Mouse (Mus musculus): Measurements from ENCODE around the gene Insc. TPM values are rescaled to one million over a fixed set of nuclear protein-coding genes. Genes with fewer than 3 reads are reported as not detected.

The Insc gene
- polyA plus RNA-seq, 1 experiment, result 0.05 TPM

GRCm38 (mm10) chr7:114873315-114874012 lies 130.0 kb downstream of the Insc start:
- no peak for TF ChIP-seq TAL1 (IDR thresholded peaks at IDR 0.05; ENCODE audit: low read length)
- no peak for TF ChIP-seq GATA1 (IDR thresholded peaks at IDR 0.05; ENCODE audit: low read length)
- H3K9me3 ChIP-seq (ENCODE audit: control insufficient read depth, low read length), result no peaks in the 10 kb centered on the region
- no peaks in the 10 kb centered on the region for H3K4me1 ChIP-seq (ENCODE audit: control insufficient read depth)
- no peaks in the 10 kb centered on the region for H3K36me3 ChIP-seq (ENCODE audit: control insufficient read depth)
- H3K4me3 ChIP-seq (replicated peaks), result no peak overlapping the region
- H3K27me3 ChIP-seq (ENCODE audit: control insufficient read depth), result no peaks in the 10 kb centered on the region

GRCm38 (mm10) chr7:114874032-114874441 lies 130.5 kb downstream of the Insc start:
- Histone ChIP-seq H3K36me3 (ENCODE audit: control insufficient read depth) (no peaks in the 10 kb centered on the region), H3K27me3 (ENCODE audit: control insufficient read depth) (no peaks in the 10 kb centered on the region), H3K4me3 (replicated peaks) (no peak overlapping the region), H3K9me3 (ENCODE audit: control insufficient read depth, low read length) (no peaks in the 10 kb centered on the region), H3K4me1 (ENCODE audit: control insufficient read depth) (no peaks in the 10 kb centered on the region)
- no peak for TF ChIP-seq TAL1 (IDR thresholded peaks at IDR 0.05; ENCODE audit: low read length)
- TF ChIP-seq GATA1 (IDR thresholded peaks at IDR 0.05; ENCODE audit: low read length), result no peak

GRCm38 (mm10) chr7:114874579-114874978 lies 131.1 kb downstream of the Insc start:
- no peak overlapping the region for H3K4me3 ChIP-seq (replicated peaks)
- no peaks in the 10 kb centered on the region for H3K27me3 ChIP-seq (ENCODE audit: control insufficient read depth)
- no peaks in the 10 kb centered on the region for H3K9me3 ChIP-seq (ENCODE audit: control insufficient read depth, low read length)
- no peak for TF ChIP-seq GATA1 (IDR thresholded peaks at IDR 0.05; ENCODE audit: low read length)
- no peak for TF ChIP-seq TAL1 (IDR thresholded peaks at IDR 0.05; ENCODE audit: low read length)
- no peaks in the 10 kb centered on the region for H3K36me3 ChIP-seq (ENCODE audit: control insufficient read depth)
- no peaks in the 10 kb centered on the region for H3K4me1 ChIP-seq (ENCODE audit: control insufficient read depth)

GRCm38 (mm10) chr7:114883602-114884001 lies 140.1 kb downstream of the Insc start:
- Histone ChIP-seq H3K4me1 (ENCODE audit: control insufficient read depth) (no peaks in the 10 kb centered on the region), H3K27me3 (ENCODE audit: control insufficient read depth) (no peaks in the 10 kb centered on the region), H3K4me3 (replicated peaks) (no peak overlapping the region), H3K9me3 (ENCODE audit: control insufficient read depth, low read length) (peaks cover 3% of the 10 kb centered on the region), H3K36me3 (ENCODE audit: control insufficient read depth) (no peaks in the 10 kb centered on the region)
- TF ChIP-seq GATA1 (IDR thresholded peaks at IDR 0.05; ENCODE audit: low read length) (no peak), TAL1 (IDR thresholded peaks at IDR 0.05; ENCODE audit: low read length) (no peak)

GRCm38 (mm10) chr7:114886933-114887332 lies 143.4 kb downstream of the Insc start:
- H3K36me3 ChIP-seq (ENCODE audit: control insufficient read depth), result no peaks in the 10 kb centered on the region
- no peaks in the 10 kb centered on the region for H3K27me3 ChIP-seq (ENCODE audit: control insufficient read depth)
- H3K9me3 ChIP-seq (ENCODE audit: control insufficient read depth, low read length), result peaks cover 3% of the 10 kb centered on the region
- TF ChIP-seq TAL1 (IDR thresholded peaks at IDR 0.05; ENCODE audit: low read length), result no peak
- TF ChIP-seq GATA1 (IDR thresholded peaks at IDR 0.05; ENCODE audit: low read length), result no peak
- H3K4me1 ChIP-seq (ENCODE audit: control insufficient read depth), result no peaks in the 10 kb centered on the region
- no peak overlapping the region for H3K4me3 ChIP-seq (replicated peaks)

- Histone ChIP-seq H3K36me3 (ENCODE audit: control insufficient read depth) (no peaks in the 10 kb centered on the region), H3K27me3 (ENCODE audit: control insufficient read depth) (no peaks in the 10 kb centered on the region), H3K4me3 (replicated peaks) (no peak overlapping the region), H3K4me1 (ENCODE audit: control insufficient read depth) (no peaks in the 10 kb centered on the region), H3K9me3 (ENCODE audit: control insufficient read depth, low read length) (peaks cover 3% of the 10 kb centered on the region)
- TF ChIP-seq GATA1 (IDR thresholded peaks at IDR 0.05; ENCODE audit: low read length) (no peak), TAL1 (IDR thresholded peaks at IDR 0.05; ENCODE audit: low read length) (no peak)
These were observed 146.7 kb downstream of the Insc start for GRCm38 (mm10) chr7:114890215-114890614.

GRCm38 (mm10) chr7:114892618-114893257 lies 149.2 kb downstream of the Insc start:
- TF ChIP-seq GATA1 (IDR thresholded peaks at IDR 0.05; ENCODE audit: low read length), result no peak
- TF ChIP-seq TAL1 (IDR thresholded peaks at IDR 0.05; ENCODE audit: low read length), result no peak
- no peak overlapping the region for H3K4me3 ChIP-seq (replicated peaks)
- H3K27me3 ChIP-seq (ENCODE audit: control insufficient read depth), result no peaks in the 10 kb centered on the region
- H3K36me3 ChIP-seq (ENCODE audit: control insufficient read depth), result no peaks in the 10 kb centered on the region
- peaks cover 2% of the 10 kb centered on the region; the same call in 1 of the 2 replicates for H3K9me3 ChIP-seq (ENCODE audit: control insufficient read depth, low read length)
- no peaks in the 10 kb centered on the region for H3K4me1 ChIP-seq (ENCODE audit: control insufficient read depth)

- no peaks in the 10 kb centered on the region for H3K4me1 ChIP-seq (ENCODE audit: control insufficient read depth)
- no peak for TF ChIP-seq GATA1 (IDR thresholded peaks at IDR 0.05; ENCODE audit: low read length)
- TF ChIP-seq TAL1 (IDR thresholded peaks at IDR 0.05; ENCODE audit: low read length), result no peak
- H3K27me3 ChIP-seq (ENCODE audit: control insufficient read depth), result no peaks in the 10 kb centered on the region
- H3K36me3 ChIP-seq (ENCODE audit: control insufficient read depth), result no peaks in the 10 kb centered on the region
- H3K9me3 ChIP-seq (ENCODE audit: control insufficient read depth, low read length), result no peaks in the 10 kb centered on the region
- H3K4me3 ChIP-seq (replicated peaks), result no peak overlapping the region
These were observed 150.4 kb downstream of the Insc start for GRCm38 (mm10) chr7:114893889-114894288.

- Histone ChIP-seq H3K4me1 (ENCODE audit: control insufficient read depth) (no peaks in the 10 kb centered on the region), H3K27me3 (ENCODE audit: control insufficient read depth) (no peaks in the 10 kb centered on the region), H3K36me3 (ENCODE audit: control insufficient read depth) (no peaks in the 10 kb centered on the region), H3K4me3 (replicated peaks) (no peak overlapping the region), H3K9me3 (ENCODE audit: control insufficient read depth, low read length) (no peaks in the 10 kb centered on the region)
- no peak for TF ChIP-seq TAL1 (IDR thresholded peaks at IDR 0.05; ENCODE audit: low read length)
- TF ChIP-seq GATA1 (IDR thresholded peaks at IDR 0.05; ENCODE audit: low read length), result no peak
These were observed 153.6 kb downstream of the Insc start for GRCm38 (mm10) chr7:114896966-114897697.

Other genes with a start within 250 kb of the Insc start
- not detected in 2 replicates for gene Cyp2r1, start 180.7 kb upstream of the Insc start, polyA plus RNA-seq (2012)
- not detected in 2 replicates for gene Calca, start 107.3 kb upstream of the Insc start, polyA plus RNA-seq (2012)
- not detected in 2 replicates for gene Calcb, start 25.1 kb upstream of the Insc start, polyA plus RNA-seq (2012)

Measured in erythroblast, embryonic 14.5 days (primary cell).